Mouse (Mus musculus) embryonic facial prominence, embryonic 11.5 days (tissue): ENCODE data around the gene Pole2. TPM values are rescaled to one million over a fixed set of nuclear protein-coding genes. Genes with fewer than 3 reads are reported as not detected.

Experiments used
- ATAC-seq: fragments of 200-750 bp; cut with Nextera tagmentation; replicated peaks from 2 replicates; pipeline ENCODE4 v1.8.0; 2017; ENCODE audit warnings: low read depth; ENCODE audit not compliant: insufficient number of reproducible peaks, low FRiP score, low TSS enrichment
- DNase-seq: peaks from one replicate; pipeline ENCODE4 v3.0.0-alpha.2; 2015; ENCODE audit warnings: low spot score
- H3K27ac ChIP-seq: fragments of 300-500 bp; sonication (generic); replicated peaks from 2 replicates; pipeline ENCODE4 v1.5.1; 2014; ENCODE audit warnings: mild to moderate bottlenecking, low read depth, low read length, control low read depth
- H3K27me3 ChIP-seq: fragments of 300-500 bp; sonication (generic); 2 replicates; pipeline ENCODE4 v1.6.1; 2014; ENCODE audit warnings: mild to moderate bottlenecking, low read length, moderate library complexity, mixed read lengths; ENCODE audit not compliant: control insufficient read depth, insufficient read depth
- H3K36me3 ChIP-seq: fragments of 300-500 bp; sonication (generic); replicated peaks from 2 replicates; pipeline ENCODE4 v1.6.1; 2014; ENCODE audit warnings: low read depth, mild to moderate bottlenecking, low read length, moderate library complexity, mixed read lengths; ENCODE audit not compliant: control insufficient read depth, insufficient read depth
- H3K4me1 ChIP-seq: fragments of 300-500 bp; sonication (generic); 2 replicates; pipeline ENCODE4 v1.6.1; 2014; ENCODE audit warnings: low read length, mixed read lengths; ENCODE audit not compliant: control insufficient read depth, insufficient read depth
- H3K4me2 ChIP-seq: fragments of 300-500 bp; sonication (generic); 2 replicates; pipeline ENCODE4 v1.6.1; 2014; ENCODE audit warnings: low read depth, mild to moderate bottlenecking, control low read depth, low read length, moderate library complexity
- H3K4me3 ChIP-seq: fragments of 300-500 bp; sonication (generic); 2 replicates; pipeline ENCODE4 v1.5.1; 2014; ENCODE audit warnings: low read depth, low read length, control low read depth
- H3K9ac ChIP-seq: fragments of 300-500 bp; sonication (generic); replicated peaks from 2 replicates; pipeline ENCODE4 v1.6.1; 2014; ENCODE audit warnings: mild to moderate bottlenecking, control low read depth, low read length
- H3K9me3 ChIP-seq: fragments of 300-500 bp; sonication (generic); replicated peaks from 2 replicates; pipeline ENCODE4 v1.6.1; 2016; ENCODE audit warnings: mild to moderate bottlenecking, low read length, inconsistent platforms, mixed read lengths; ENCODE audit not compliant: control insufficient read depth
- WGBS: fragments of 180-500 bp; shearing (Covaris S2); extraction: QIAGEN DNeasy Blood & Tissue Kit; methylation state at CpG from one replicate; pipeline ENCODE4 v1.1.7; 2014; 5-methylcytosine and 5-hydroxymethylcytosine counted together
- polyA plus RNA-seq: library from polyadenylated mRNA; unstranded; fragments of >200 nt; fragmentation: Nextera tagmentation; extraction: Ambion mirVana; gene quantifications from 2 replicates; pipeline ENCODE4 v1.2.1, GENCODE M21; 2014

Pole2 gene
- polyA plus RNA-seq, 1 experiment from 2014 or later = 36.5 TPM

- DNase-seq = no peak
- Histone ChIP-seq H3K4me2 (no peak overlapping the region), H3K9me3 (no peaks in the 10 kb centered on the region), H3K27ac (no peak overlapping the region), H3K9ac (no peak overlapping the region), H3K4me1 (no peaks in the 10 kb centered on the region), H3K27me3 (no peaks in the 10 kb centered on the region), H3K36me3 (no peaks in the 10 kb centered on the region; the same call in 1 of the 2 replicates), H3K4me3 (no peak overlapping the region)
- no peak for ATAC-seq
- 94% methylated on average over 7 of the region's 7 CpGs for WGBS
Measured at GRCm38 (mm10) chr12:69216587-69216986, 11.4 kb downstream of the Pole2 start.

DNA sequence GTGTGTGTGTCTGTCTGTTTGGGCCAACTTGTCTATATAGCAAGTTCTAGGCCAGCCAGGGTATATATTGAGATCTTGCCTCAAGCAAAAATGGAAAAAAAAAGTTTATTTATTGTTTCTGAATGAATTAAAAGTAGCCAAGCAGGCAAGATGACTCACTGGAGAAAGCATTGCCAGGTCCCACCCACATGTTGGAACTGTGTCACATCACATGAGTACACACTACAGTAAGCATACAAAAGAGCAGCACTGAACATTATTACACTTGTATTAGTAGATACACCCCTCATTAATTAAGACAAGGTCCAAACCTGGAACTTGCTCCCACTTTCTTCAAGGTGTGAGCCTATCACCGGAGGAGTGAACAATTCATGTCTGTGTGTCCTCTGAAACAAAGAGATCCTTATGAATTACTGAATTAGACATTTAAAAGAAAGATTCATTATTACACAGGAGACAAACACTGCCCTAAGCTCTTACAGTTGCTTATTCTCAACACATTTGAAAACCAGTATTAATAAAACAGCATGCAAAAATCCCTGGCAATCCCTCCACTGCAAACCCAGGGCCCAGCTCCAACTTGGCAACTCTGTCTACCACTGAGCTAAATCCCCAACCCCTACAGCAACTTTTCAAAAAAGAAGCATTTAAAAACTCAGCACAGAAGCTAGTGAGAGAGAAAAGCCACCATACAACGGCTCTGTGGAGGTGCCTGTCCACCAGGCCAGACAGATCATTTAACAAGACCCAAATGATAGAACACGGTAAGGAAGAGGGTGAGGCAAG, 12.8 kb downstream of the Pole2 start:
- Histone ChIP-seq H3K4me3 (no peak overlapping the region), H3K27me3 (no peaks in the 10 kb centered on the region), H3K9me3 (no peaks in the 10 kb centered on the region), H3K9ac (no peak overlapping the region), H3K36me3 (no peaks in the 10 kb centered on the region; the same call in 1 of the 2 replicates), H3K4me2 (no peak overlapping the region), H3K27ac (no peak overlapping the region), H3K4me1 (no peaks in the 10 kb centered on the region)
- 91% methylated on average over 3 of the region's 3 CpGs for WGBS
- DNase-seq (no peak), ATAC-seq (no peak)

- Histone ChIP-seq H3K4me3 (no peak overlapping the region), H3K4me2 (no peak overlapping the region), H3K27me3 (no peaks in the 10 kb centered on the region), H3K36me3 (no peaks in the 10 kb centered on the region; the same call in 1 of the 2 replicates), H3K27ac (no peak overlapping the region), H3K9me3 (no peaks in the 10 kb centered on the region), H3K4me1 (no peaks in the 10 kb centered on the region), H3K9ac (no peak overlapping the region)
- ATAC-seq (no peak), DNase-seq (no peak)
- WGBS = 91% methylated on average over 7 of the region's 7 CpGs
Measured at GRCm38 (mm10) chr12:69214393-69214792, 13.6 kb downstream of the Pole2 start.

- Histone ChIP-seq H3K9me3 (no peaks in the 10 kb centered on the region), H3K27ac (no peak overlapping the region), H3K36me3 (no peaks in the 10 kb centered on the region; the same call in 1 of the 2 replicates), H3K4me1 (no peaks in the 10 kb centered on the region), H3K4me2 (no peak overlapping the region), H3K27me3 (no peaks in the 10 kb centered on the region), H3K9ac (no peak overlapping the region), H3K4me3 (no peak overlapping the region)
- DNase-seq = no peak
- no peak for ATAC-seq
- 94% methylated on average over 13 of the region's 13 CpGs for WGBS
Measured at GRCm38 (mm10) chr12:69213186-69213777, 14.7 kb downstream of the Pole2 start.

- H3K4me2 ChIP-seq = no peak overlapping the region
- WGBS = 89% methylated on average over 5 of the region's 5 CpGs
- no peaks in the 10 kb centered on the region for H3K4me1 ChIP-seq
- no peaks in the 10 kb centered on the region; the same call in 1 of the 2 replicates for H3K36me3 ChIP-seq
- DNase-seq (no peak), ATAC-seq (no peak)
- no peak overlapping the region for H3K4me3 ChIP-seq
- H3K9me3 ChIP-seq = no peaks in the 10 kb centered on the region
- no peak overlapping the region for H3K27ac ChIP-seq
- no peak overlapping the region for H3K9ac ChIP-seq
- no peaks in the 10 kb centered on the region for H3K27me3 ChIP-seq
Measured at GRCm38 (mm10) chr12:69211057-69211456, 16.9 kb downstream of the Pole2 start.

- Histone ChIP-seq H3K4me3 (no peak overlapping the region), H3K27me3 (no peaks in the 10 kb centered on the region), H3K9ac (no peak overlapping the region), H3K27ac (no peak overlapping the region), H3K4me2 (no peak overlapping the region), H3K36me3 (no peaks in the 10 kb centered on the region; the same call in 1 of the 2 replicates), H3K4me1 (no peaks in the 10 kb centered on the region), H3K9me3 (no peaks in the 10 kb centered on the region)
- DNase-seq (no peak), ATAC-seq (no peak)
- WGBS = 86% methylated on average over 18 of the region's 18 CpGs
Measured at GRCm38 (mm10) chr12:69210056-69210979, 17.7 kb downstream of the Pole2 start.

DNA sequence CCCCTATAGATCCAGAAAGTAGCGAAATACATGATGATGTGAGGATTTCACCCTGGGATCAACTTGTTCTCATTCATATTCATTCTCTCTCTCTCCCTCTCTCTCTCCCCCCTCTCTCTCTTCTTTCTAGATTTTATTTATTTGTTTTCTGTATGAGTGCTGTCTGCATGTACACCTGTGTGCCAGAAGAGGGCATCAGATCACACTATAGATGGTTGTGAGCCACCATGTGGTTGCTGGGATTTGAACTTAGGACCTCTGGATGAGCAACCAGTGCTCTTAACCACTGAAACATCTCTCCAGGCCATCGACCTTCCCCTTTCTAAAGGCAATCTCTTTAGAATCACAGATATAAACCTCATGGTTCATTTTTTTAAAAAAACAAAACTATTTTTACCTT, 19.5 kb downstream of the Pole2 start:
- WGBS = 93% methylated on average over 2 of the region's 2 CpGs
- DNase-seq = no peak
- Histone ChIP-seq H3K4me1 (no peaks in the 10 kb centered on the region), H3K4me2 (no peak overlapping the region), H3K9me3 (no peaks in the 10 kb centered on the region), H3K4me3 (no peak overlapping the region), H3K27ac (no peak overlapping the region), H3K9ac (no peak overlapping the region), H3K27me3 (no peaks in the 10 kb centered on the region), H3K36me3 (no peaks in the 10 kb centered on the region; the same call in 1 of the 2 replicates)
- ATAC-seq = no peak
